Mouse (Mus musculus): ENCODE data around the gene Plpp4. TPM values are rescaled to one million over a fixed set of nuclear protein-coding genes. Genes with fewer than 3 reads are reported as not detected.

Plpp4 gene
- polyA plus RNA-seq, 1 experiment from 2014 or later = 0.54 TPM

- WGBS = 66% methylated on average over 2 of the region's 2 CpGs
- no peak for ATAC-seq (ENCODE audit: low read depth)
- no peaks in the 10 kb centered on the region for H3K36me3 ChIP-seq (ENCODE audit: control insufficient read depth, insufficient read depth, low read length)
- no peaks in the 10 kb centered on the region for H3K9me3 ChIP-seq (ENCODE audit: control insufficient read depth, low read length)
- H3K27ac ChIP-seq (ENCODE audit: low read length) = no peak overlapping the region
- H3K4me1 ChIP-seq (replicated peaks; ENCODE audit: control insufficient read depth, insufficient read depth, low read length) = no peaks in the 10 kb centered on the region
- no peak overlapping the region for H3K4me2 ChIP-seq (ENCODE audit: low read depth, low read length)
- no peaks in the 10 kb centered on the region for H3K27me3 ChIP-seq (ENCODE audit: control insufficient read depth, insufficient read depth, low read depth, low read length)
- no peak overlapping the region for H3K9ac ChIP-seq (ENCODE audit: low read length)
- H3K4me3 ChIP-seq (ENCODE audit: low read length) = no peak overlapping the region
These were observed 155.9 kb downstream of the Plpp4 start for GRCm38 (mm10) chr7:129412695-129413094.

GRCm38 (mm10) chr7:129415179-129415578 lies 158.3 kb downstream of the Plpp4 start:
- H3K27me3 ChIP-seq (ENCODE audit: control insufficient read depth, insufficient read depth, low read depth, low read length) = no peaks in the 10 kb centered on the region
- WGBS = 65% methylated on average over 4 of the region's 4 CpGs

GRCm38 (mm10) chr7:129421181-129421580 lies 164.3 kb downstream of the Plpp4 start:
- ATAC-seq (ENCODE audit: low read depth) = no peak
- WGBS = 15% methylated on average over 1 of the region's 1 CpGs
- Histone ChIP-seq H3K4me3 (ENCODE audit: low read length) (no peak overlapping the region), H3K9me3 (ENCODE audit: control insufficient read depth, low read length) (no peaks in the 10 kb centered on the region), H3K36me3 (ENCODE audit: control insufficient read depth, insufficient read depth, low read length) (no peaks in the 10 kb centered on the region), H3K9ac (ENCODE audit: low read length) (no peak overlapping the region), H3K4me1 (replicated peaks; ENCODE audit: control insufficient read depth, insufficient read depth, low read length) (no peaks in the 10 kb centered on the region), H3K4me2 (ENCODE audit: low read depth, low read length) (no peak overlapping the region), H3K27me3 (ENCODE audit: control insufficient read depth, insufficient read depth, low read depth, low read length) (no peaks in the 10 kb centered on the region), H3K27ac (ENCODE audit: low read length) (no peak overlapping the region)

More at GRCm38 (mm10) chr7:129415179-129415578, 158.3 kb downstream of the Plpp4 start:
- Histone ChIP-seq H3K4me3 (ENCODE audit: low read length) (no peak overlapping the region), H3K27ac (ENCODE audit: low read length) (no peak overlapping the region), H3K4me2 (ENCODE audit: low read depth, low read length) (no peak overlapping the region), H3K9me3 (ENCODE audit: control insufficient read depth, low read length) (no peaks in the 10 kb centered on the region), H3K9ac (ENCODE audit: low read length) (no peak overlapping the region), H3K4me1 (replicated peaks; ENCODE audit: control insufficient read depth, insufficient read depth, low read length) (no peaks in the 10 kb centered on the region), H3K36me3 (ENCODE audit: control insufficient read depth, insufficient read depth, low read length) (no peaks in the 10 kb centered on the region)
- no peak for ATAC-seq (ENCODE audit: low read depth)

GRCm38 (mm10) chr7:129425554-129425953 lies 168.7 kb downstream of the Plpp4 start:
- Histone ChIP-seq H3K9ac (ENCODE audit: low read length) (no peak overlapping the region), H3K4me2 (ENCODE audit: low read depth, low read length) (no peak overlapping the region), H3K4me1 (replicated peaks; ENCODE audit: control insufficient read depth, insufficient read depth, low read length) (no peaks in the 10 kb centered on the region), H3K4me3 (ENCODE audit: low read length) (no peak overlapping the region), H3K9me3 (ENCODE audit: control insufficient read depth, low read length) (no peaks in the 10 kb centered on the region), H3K27me3 (ENCODE audit: control insufficient read depth, insufficient read depth, low read depth, low read length) (no peaks in the 10 kb centered on the region), H3K36me3 (ENCODE audit: control insufficient read depth, insufficient read depth, low read length) (no peaks in the 10 kb centered on the region), H3K27ac (ENCODE audit: low read length) (no peak overlapping the region)
- no peak for ATAC-seq (ENCODE audit: low read depth)
- WGBS = 24% methylated on average over 2 of the region's 2 CpGs

GRCm38 (mm10) chr7:129428794-129429193 lies 172.0 kb downstream of the Plpp4 start:
- Histone ChIP-seq H3K27ac (ENCODE audit: low read length) (no peak overlapping the region), H3K27me3 (ENCODE audit: control insufficient read depth, insufficient read depth, low read depth, low read length) (no peaks in the 10 kb centered on the region), H3K9me3 (ENCODE audit: control insufficient read depth, low read length) (no peaks in the 10 kb centered on the region), H3K36me3 (ENCODE audit: control insufficient read depth, insufficient read depth, low read length) (no peaks in the 10 kb centered on the region), H3K4me2 (ENCODE audit: low read depth, low read length) (no peak overlapping the region), H3K9ac (ENCODE audit: low read length) (no peak overlapping the region), H3K4me1 (replicated peaks; ENCODE audit: control insufficient read depth, insufficient read depth, low read length) (no peaks in the 10 kb centered on the region), H3K4me3 (ENCODE audit: low read length) (no peak overlapping the region)
- 45% methylated on average over 4 of the region's 4 CpGs for WGBS
- no peak for ATAC-seq (ENCODE audit: low read depth)

GRCm38 (mm10) chr7:129429903-129430302 lies 173.1 kb downstream of the Plpp4 start:
- ATAC-seq (ENCODE audit: low read depth) = no peak

More at GRCm38 (mm10) chr7:129429903-129430302, 173.1 kb downstream of the Plpp4 start:
- no peaks in the 10 kb centered on the region for H3K27me3 ChIP-seq (ENCODE audit: control insufficient read depth, insufficient read depth, low read depth, low read length)
- no peak overlapping the region for H3K4me3 ChIP-seq (ENCODE audit: low read length)
- H3K36me3 ChIP-seq (ENCODE audit: control insufficient read depth, insufficient read depth, low read length) = no peaks in the 10 kb centered on the region
- no peak overlapping the region for H3K9ac ChIP-seq (ENCODE audit: low read length)
- no peak overlapping the region for H3K4me2 ChIP-seq (ENCODE audit: low read depth, low read length)
- no peaks in the 10 kb centered on the region for H3K9me3 ChIP-seq (ENCODE audit: control insufficient read depth, low read length)
- no peak overlapping the region for H3K27ac ChIP-seq (ENCODE audit: low read length)
- 78% methylated on average over 3 of the region's 3 CpGs for WGBS
- H3K4me1 ChIP-seq (replicated peaks; ENCODE audit: control insufficient read depth, insufficient read depth, low read length) = no peaks in the 10 kb centered on the region
